Mouse (Mus musculus): ENCODE results near the gene Klf3. TPM values are rescaled to one million over a fixed set of nuclear protein-coding genes. Genes with fewer than 3 reads are reported as not detected.

The Klf3 gene
- polyA plus RNA-seq, 1 experiment from 2014 or later: 38.6 TPM

GRCm38 (mm10) chr5:64866331-64867050, 63.3 kb downstream of the Klf3 start:
- ATAC-seq (ENCODE audit: insufficient number of reproducible peaks, low FRiP score, low TSS enrichment, low read depth): no peak
- Histone ChIP-seq H3K36me3 (ENCODE audit: control insufficient read depth, insufficient read depth, low read length) (no peaks in the 10 kb centered on the region), H3K9me3 (ENCODE audit: control insufficient read depth, low read length) (no peaks in the 10 kb centered on the region), H3K9ac (ENCODE audit: low read length) (no peak overlapping the region), H3K27me3 (ENCODE audit: control insufficient read depth, insufficient read depth, low read length) (no peaks in the 10 kb centered on the region), H3K27ac (replicated peaks; ENCODE audit: low read depth, low read length) (no peak overlapping the region), H3K4me1 (ENCODE audit: control insufficient read depth, insufficient read depth, low read length) (peaks cover under 1% of the 10 kb centered on the region; the same call in 1 of the 2 replicates), H3K4me3 (ENCODE audit: low read depth, low read length) (no peak overlapping the region), H3K4me2 (ENCODE audit: low read depth, severe bottlenecking) (no peak overlapping the region)
- peak; percentile 82 for DNase-seq (ENCODE audit: low spot score)
- 42% methylated on average over 5 of the region's 5 CpGs for WGBS

- no peaks in the 10 kb centered on the region for H3K27me3 ChIP-seq (ENCODE audit: control insufficient read depth, insufficient read depth, low read length)
- 62% methylated on average over 9 of the region's 9 CpGs for WGBS
- H3K9ac ChIP-seq (ENCODE audit: low read length): no peak overlapping the region
- no peaks in the 10 kb centered on the region for H3K36me3 ChIP-seq (ENCODE audit: control insufficient read depth, insufficient read depth, low read length)
- no peaks in the 10 kb centered on the region for H3K9me3 ChIP-seq (ENCODE audit: control insufficient read depth, low read length)
- H3K4me1 ChIP-seq (ENCODE audit: control insufficient read depth, insufficient read depth, low read length): no peaks in the 10 kb centered on the region
- H3K4me2 ChIP-seq (ENCODE audit: low read depth, severe bottlenecking): no peak overlapping the region
- H3K4me3 ChIP-seq (ENCODE audit: low read depth, low read length): no peak overlapping the region
- H3K27ac ChIP-seq (replicated peaks; ENCODE audit: low read depth, low read length): no peak overlapping the region
- DNase-seq (ENCODE audit: low spot score) (no peak), ATAC-seq (ENCODE audit: insufficient number of reproducible peaks, low FRiP score, low TSS enrichment, low read depth) (no peak)
Observed at GRCm38 (mm10) chr5:64867124-64867523, 63.9 kb downstream of the Klf3 start.

GRCm38 (mm10) chr5:64867551-64867950, 64.4 kb downstream of the Klf3 start:
- Histone ChIP-seq H3K27me3 (ENCODE audit: control insufficient read depth, insufficient read depth, low read length) (no peaks in the 10 kb centered on the region), H3K4me2 (ENCODE audit: low read depth, severe bottlenecking) (no peak overlapping the region), H3K9me3 (ENCODE audit: control insufficient read depth, low read length) (no peaks in the 10 kb centered on the region), H3K36me3 (ENCODE audit: control insufficient read depth, insufficient read depth, low read length) (no peaks in the 10 kb centered on the region), H3K9ac (ENCODE audit: low read length) (no peak overlapping the region), H3K4me3 (ENCODE audit: low read depth, low read length) (no peak overlapping the region), H3K27ac (replicated peaks; ENCODE audit: low read depth, low read length) (no peak overlapping the region), H3K4me1 (ENCODE audit: control insufficient read depth, insufficient read depth, low read length) (no peaks in the 10 kb centered on the region)
- DNase-seq (ENCODE audit: low spot score) (no peak), ATAC-seq (ENCODE audit: insufficient number of reproducible peaks, low FRiP score, low TSS enrichment, low read depth) (no peak)
- 85% methylated on average over 5 of the region's 5 CpGs for WGBS

GRCm38 (mm10) chr5:64876086-64876830, 73.1 kb downstream of the Klf3 start:
- no peak overlapping the region for H3K27ac ChIP-seq (replicated peaks; ENCODE audit: low read depth, low read length)
- H3K36me3 ChIP-seq (ENCODE audit: control insufficient read depth, insufficient read depth, low read length): no peaks in the 10 kb centered on the region
- no peak overlapping the region for H3K4me2 ChIP-seq (ENCODE audit: low read depth, severe bottlenecking)
- 78% methylated on average over 12 of the region's 12 CpGs for WGBS
- H3K27me3 ChIP-seq (ENCODE audit: control insufficient read depth, insufficient read depth, low read length): no peaks in the 10 kb centered on the region
- H3K4me1 ChIP-seq (ENCODE audit: control insufficient read depth, insufficient read depth, low read length): peaks cover 27% of the 10 kb centered on the region
- no peaks in the 10 kb centered on the region for H3K9me3 ChIP-seq (ENCODE audit: control insufficient read depth, low read length)
- no peak for DNase-seq (ENCODE audit: low spot score)
- no peak overlapping the region for H3K9ac ChIP-seq (ENCODE audit: low read length)
- no peak overlapping the region for H3K4me3 ChIP-seq (ENCODE audit: low read depth, low read length)
- no peak for ATAC-seq (ENCODE audit: insufficient number of reproducible peaks, low FRiP score, low TSS enrichment, low read depth)

GRCm38 (mm10) chr5:64877235-64878026, 74.2 kb downstream of the Klf3 start:
- Histone ChIP-seq H3K4me2 (ENCODE audit: low read depth, severe bottlenecking) (no peak overlapping the region), H3K27me3 (ENCODE audit: control insufficient read depth, insufficient read depth, low read length) (no peaks in the 10 kb centered on the region), H3K4me1 (ENCODE audit: control insufficient read depth, insufficient read depth, low read length) (peaks cover 27% of the 10 kb centered on the region), H3K9ac (ENCODE audit: low read length) (0 out of 2 replicates have a peak overlapping the region, but pooled peaks have one; percentile 7), H3K36me3 (ENCODE audit: control insufficient read depth, insufficient read depth, low read length) (no peaks in the 10 kb centered on the region), H3K4me3 (ENCODE audit: low read depth, low read length) (no peak overlapping the region), H3K9me3 (ENCODE audit: control insufficient read depth, low read length) (no peaks in the 10 kb centered on the region), H3K27ac (replicated peaks; ENCODE audit: low read depth, low read length) (peak overlapping the region; percentile 75)
- ATAC-seq (ENCODE audit: insufficient number of reproducible peaks, low FRiP score, low TSS enrichment, low read depth) (no peak), DNase-seq (ENCODE audit: low spot score) (peak; percentile 41)
- 38% methylated on average over 15 of the region's 15 CpGs for WGBS

GRCm38 (mm10) chr5:64878027-64878425, 74.8 kb downstream of the Klf3 start:
- Histone ChIP-seq H3K9me3 (ENCODE audit: control insufficient read depth, low read length) (no peaks in the 10 kb centered on the region), H3K4me2 (ENCODE audit: low read depth, severe bottlenecking) (no peak overlapping the region), H3K36me3 (ENCODE audit: control insufficient read depth, insufficient read depth, low read length) (no peaks in the 10 kb centered on the region), H3K4me3 (ENCODE audit: low read depth, low read length) (no peak overlapping the region), H3K27me3 (ENCODE audit: control insufficient read depth, insufficient read depth, low read length) (no peaks in the 10 kb centered on the region), H3K9ac (ENCODE audit: low read length) (no peak overlapping the region), H3K4me1 (ENCODE audit: control insufficient read depth, insufficient read depth, low read length) (peaks cover 27% of the 10 kb centered on the region), H3K27ac (replicated peaks; ENCODE audit: low read depth, low read length) (peak overlapping the region; percentile 75)
- peak; percentile 88 for ATAC-seq (ENCODE audit: insufficient number of reproducible peaks, low FRiP score, low TSS enrichment, low read depth)
- DNase-seq (ENCODE audit: low spot score): peak; percentile 82
- 8% methylated on average over 4 of the region's 4 CpGs for WGBS

- Histone ChIP-seq H3K27me3 (ENCODE audit: control insufficient read depth, insufficient read depth, low read length) (no peaks in the 10 kb centered on the region), H3K4me1 (ENCODE audit: control insufficient read depth, insufficient read depth, low read length) (peaks cover 27% of the 10 kb centered on the region), H3K27ac (replicated peaks; ENCODE audit: low read depth, low read length) (peak overlapping the region; percentile 67), H3K4me3 (ENCODE audit: low read depth, low read length) (no peak overlapping the region), H3K9me3 (ENCODE audit: control insufficient read depth, low read length) (no peaks in the 10 kb centered on the region), H3K36me3 (ENCODE audit: control insufficient read depth, insufficient read depth, low read length) (no peaks in the 10 kb centered on the region), H3K4me2 (ENCODE audit: low read depth, severe bottlenecking) (no peak overlapping the region), H3K9ac (ENCODE audit: low read length) (no peak overlapping the region)
- no peak for ATAC-seq (ENCODE audit: insufficient number of reproducible peaks, low FRiP score, low TSS enrichment, low read depth)
- DNase-seq (ENCODE audit: low spot score): no peak
- WGBS: 67% methylated on average over 2 of the region's 2 CpGs
Observed at GRCm38 (mm10) chr5:64878526-64878925, 75.3 kb downstream of the Klf3 start.

- DNase-seq (ENCODE audit: low spot score): no peak
- H3K9me3 ChIP-seq (ENCODE audit: control insufficient read depth, low read length): no peaks in the 10 kb centered on the region
- 0 out of 2 replicates have a peak, but pooled peaks have one; percentile 18 for ATAC-seq (ENCODE audit: insufficient number of reproducible peaks, low FRiP score, low TSS enrichment, low read depth)
- H3K4me2 ChIP-seq (ENCODE audit: low read depth, severe bottlenecking): no peak overlapping the region
- H3K27me3 ChIP-seq (ENCODE audit: control insufficient read depth, insufficient read depth, low read length): no peaks in the 10 kb centered on the region
- no peak overlapping the region for H3K9ac ChIP-seq (ENCODE audit: low read length)
- H3K4me3 ChIP-seq (ENCODE audit: low read depth, low read length): no peak overlapping the region
- H3K4me1 ChIP-seq (ENCODE audit: control insufficient read depth, insufficient read depth, low read length): peaks cover 27% of the 10 kb centered on the region
- WGBS: 33% methylated on average over 3 of the region's 3 CpGs
- no peaks in the 10 kb centered on the region for H3K36me3 ChIP-seq (ENCODE audit: control insufficient read depth, insufficient read depth, low read length)
- H3K27ac ChIP-seq (replicated peaks; ENCODE audit: low read depth, low read length): no peak overlapping the region
Observed at GRCm38 (mm10) chr5:64879241-64879640, 76.1 kb downstream of the Klf3 start.

Data from limb, embryonic 11.5 days (tissue).